Mouse (Mus musculus): ENCODE data around the gene Gm5796. TPM values are rescaled to one million over a fixed set of nuclear protein-coding genes. Genes with fewer than 3 reads are reported as not detected.
"Not testable (repeated sequence)": the region's sequence is repeated elsewhere in the genome, so short reads cannot be mapped to it uniquely, and the experiment has no call there.

The Gm5796 gene
- polyA plus RNA-seq (2016; fragmentation: Nextera tagmentation; extraction: Ambion mirVana) = 0.46 and 1.2 TPM in 2 replicates

GRCm38 (mm10) chr14:4023641-4024040 is at the start of gene Gm5796:
Gm5796 (plus strand) TSS chr14:4023941.
- not testable (repeated sequence) for H3K27ac ChIP-seq (ENCODE audit: poor library complexity, severe bottlenecking); H3K4me1 ChIP-seq (replicated peaks); ATAC-seq (ENCODE audit: insufficient number of reproducible peaks, low FRiP score); H3K27me3 ChIP-seq (replicated peaks); H3K36me3 ChIP-seq; H3K4me2 ChIP-seq; H3K9me3 ChIP-seq (replicated peaks); H3K9ac ChIP-seq; H3K4me3 ChIP-seq
- 55% methylated on average over 1 of the region's 3 CpGs for WGBS

GRCm38 (mm10) chr14:3998094-3998493 is 25.6 kb upstream of the Gm5796 start, which contains the start of gene Gm3099:
Gm3099 (plus strand) TSS chr14:3998394.
- not testable (repeated sequence) for ATAC-seq (ENCODE audit: insufficient number of reproducible peaks, low FRiP score); H3K4me2 ChIP-seq; H3K9ac ChIP-seq; H3K4me3 ChIP-seq; H3K36me3 ChIP-seq; H3K27ac ChIP-seq (ENCODE audit: poor library complexity, severe bottlenecking); H3K27me3 ChIP-seq (replicated peaks); H3K4me1 ChIP-seq (replicated peaks); H3K9me3 ChIP-seq (replicated peaks)
- WGBS = 50% methylated on average over 1 of the region's 3 CpGs

- not testable (repeated sequence) for H3K9ac ChIP-seq; H3K9me3 ChIP-seq (replicated peaks); ATAC-seq (ENCODE audit: insufficient number of reproducible peaks, low FRiP score); H3K27ac ChIP-seq (ENCODE audit: poor library complexity, severe bottlenecking); H3K4me2 ChIP-seq; H3K4me3 ChIP-seq; H3K36me3 ChIP-seq; H3K4me1 ChIP-seq (replicated peaks); H3K27me3 ChIP-seq (replicated peaks)
- WGBS = 50% methylated on average over 3 of the region's 3 CpGs
Measured at GRCm38 (mm10) chr14:4083820-4084219, 60.1 kb downstream of the Gm5796 start, which contains the start of gene Gm3115. Gm3115 (plus strand) TSS chr14:4084120.

Other genes with a start within 250 kb of the Gm5796 start
- gene Gm3002, start 213.9 kb upstream of the Gm5796 start, polyA plus RNA-seq (2016; fragmentation: Nextera tagmentation; extraction: Ambion mirVana) = 3.6 and 4.1 TPM in 2 replicates
- gene Gm3033, start 177.7 kb upstream of the Gm5796 start, polyA plus RNA-seq (2016; fragmentation: Nextera tagmentation; extraction: Ambion mirVana) = not detected in 2 replicates
- 0.54 TPM in 1 of 2 replicates, not detected in the other for gene Gm2916, start 139.8 kb upstream of the Gm5796 start, polyA plus RNA-seq (2016; fragmentation: Nextera tagmentation; extraction: Ambion mirVana)
- 0.23 and 0.32 TPM in 2 replicates for gene Gm3029, start 92.2 kb upstream of the Gm5796 start, polyA plus RNA-seq (2016; fragmentation: Nextera tagmentation; extraction: Ambion mirVana)
- gene Gm3095, start 60.4 kb upstream of the Gm5796 start, polyA plus RNA-seq (2016; fragmentation: Nextera tagmentation; extraction: Ambion mirVana) = 0.60 and 1.0 TPM in 2 replicates
- not detected in 2 replicates for gene Gm3099, start 25.5 kb upstream of the Gm5796 start, polyA plus RNA-seq (2016; fragmentation: Nextera tagmentation; extraction: Ambion mirVana)
- gene Gm3115, start 60.2 kb downstream of the Gm5796 start, polyA plus RNA-seq (2016; fragmentation: Nextera tagmentation; extraction: Ambion mirVana) = not detected in 2 replicates
- gene Gm8108, start 86.6 kb downstream of the Gm5796 start, polyA plus RNA-seq (2016; fragmentation: Nextera tagmentation; extraction: Ambion mirVana) = 0.96 and 2.0 TPM in 2 replicates
- gene Gm3127, start 141.1 kb downstream of the Gm5796 start, polyA plus RNA-seq (2016; fragmentation: Nextera tagmentation; extraction: Ambion mirVana) = not detected in 2 replicates
- gene Gm2974, start 158.6 kb downstream of the Gm5796 start, polyA plus RNA-seq (2016; fragmentation: Nextera tagmentation; extraction: Ambion mirVana) = 0.21 and 0.50 TPM in 2 replicates
- gene Gm3138, start 225.7 kb downstream of the Gm5796 start, polyA plus RNA-seq (2016; fragmentation: Nextera tagmentation; extraction: Ambion mirVana) = not detected in 2 replicates

All from heart, embryonic 12.5 days (tissue).